Mouse (Mus musculus) embryonic stem cell, embryonic (primary cell): Measurements from ENCODE around the gene Spag17.

Experiments
- CTCF ChIA-PET, 4 experiments: fragments of 300-600 bp in 2 of 4; fragments of 350-600 bp in 2 of 4; sonication (Branson Sonifier 250); formaldehyde crosslinking; loops; one replicate each; lab custom pipeline; 2022; ENCODE audit warnings: inconsistent platforms in 2 of 4; lab: Charles Lee
- POLR2A ChIA-PET, 4 experiments: fragments of 300-600 bp in 2 of 4; fragments of 350-600 bp in 2 of 4; sonication (Branson Sonifier 250); formaldehyde crosslinking; loops; one replicate each; lab custom pipeline; 2022; ENCODE audit warnings: antibody characterized with exemption in 4 of 4, inconsistent platforms in 1 of 4; lab: Charles Lee

Gene Spag17

GRCm38 (mm10) chr3:99954039-99954602 lies 68.9 kb downstream of the Spag17 start:
- POLR2A ChIA-PET, result no interaction called here
- CTCF ChIA-PET, result no interaction called here

- ChIA-PET CTCF (no interaction called here), POLR2A (interaction anchor here in 2 of 4 experiments (0.6 kb wide), 2 partner anchors 97 to 743 kb away, joined by 3 read pairs; no protein-coding TSS in a partner anchor)
Observed at GRCm38 (mm10) chr3:99956517-99956916, 71.3 kb downstream of the Spag17 start.

- ChIA-PET POLR2A (no interaction called here), CTCF (no interaction called here)
Observed at GRCm38 (mm10) chr3:99959805-99960485, 74.7 kb downstream of the Spag17 start.

GRCm38 (mm10) chr3:99964345-99964744 lies 79.1 kb downstream of the Spag17 start:
- ChIA-PET CTCF (no interaction called here), POLR2A (no interaction called here)

- ChIA-PET POLR2A (no interaction called here), CTCF (no interaction called here)
Observed at GRCm38 (mm10) chr3:99965863-99966262, 80.7 kb downstream of the Spag17 start.

GRCm38 (mm10) chr3:99966285-99966684 lies 81.1 kb downstream of the Spag17 start:
- POLR2A ChIA-PET, result no interaction called here
- CTCF ChIA-PET, result no interaction called here

GRCm38 (mm10) chr3:99970766-99971165 lies 85.6 kb downstream of the Spag17 start:
- ChIA-PET CTCF (no interaction called here), POLR2A (no interaction called here)

- CTCF ChIA-PET, result no interaction called here
- POLR2A ChIA-PET, result no interaction called here
Observed at GRCm38 (mm10) chr3:99981046-99981445, 95.8 kb downstream of the Spag17 start.

GRCm38 (mm10) chr3:100004676-100005075 lies 119.5 kb downstream of the Spag17 start:
- POLR2A ChIA-PET, result no interaction called here
- CTCF ChIA-PET, result no interaction called here

GRCm38 (mm10) chr3:100009807-100010206 lies 124.6 kb downstream of the Spag17 start:
- POLR2A ChIA-PET, result no interaction called here
- CTCF ChIA-PET, result no interaction called here

- ChIA-PET CTCF (no interaction called here), POLR2A (no interaction called here)
Observed at GRCm38 (mm10) chr3:100014110-100014509, 128.9 kb downstream of the Spag17 start.

- ChIA-PET CTCF (interaction anchor here in 1 of 4 experiments (0.7 to 1.0 kb wide), 2 partner anchors 172 to 330 kb away, joined by 3 to 9 read pairs; no protein-coding TSS in a partner anchor), POLR2A (no interaction called here)
Observed at GRCm38 (mm10) chr3:100031291-100031690, 146.1 kb downstream of the Spag17 start.

GRCm38 (mm10) chr3:100032969-100033368 lies 147.8 kb downstream of the Spag17 start:
- CTCF ChIA-PET, result no interaction called here
- POLR2A ChIA-PET, result interaction anchor here in 1 of 4 experiments (0.6 kb wide), 1 partner anchor 1306 kb away, joined by 4 read pairs; no protein-coding TSS in a partner anchor

- ChIA-PET CTCF (no interaction called here), POLR2A (interaction anchor here in 1 of 4 experiments (0.7 kb wide), 2 partner anchors 10 to 324 kb away, joined by 3 read pairs; no protein-coding TSS in a partner anchor)
Observed at GRCm38 (mm10) chr3:100034366-100034956, 149.3 kb downstream of the Spag17 start.

- CTCF ChIA-PET, result no interaction called here
- POLR2A ChIA-PET, result interaction anchor here in 1 of 4 experiments (0.7 kb wide), 1 partner anchor 9 kb away, joined by 3 read pairs; no protein-coding TSS in a partner anchor
Observed at GRCm38 (mm10) chr3:100035097-100035496, 149.9 kb downstream of the Spag17 start.

- ChIA-PET CTCF (no interaction called here), POLR2A (no interaction called here)
Observed at GRCm38 (mm10) chr3:100036846-100037245, 151.6 kb downstream of the Spag17 start.

GRCm38 (mm10) chr3:100074406-100074805 lies 189.2 kb downstream of the Spag17 start:
- ChIA-PET POLR2A (no interaction called here), CTCF (no interaction called here)

GRCm38 (mm10) chr3:100102386-100103092 lies 217.3 kb downstream of the Spag17 start:
- CTCF ChIA-PET, result no interaction called here

GRCm38 (mm10) chr3:100106736-100107135 lies 221.5 kb downstream of the Spag17 start:
- ChIA-PET POLR2A (no interaction called here), CTCF (no interaction called here)

More at GRCm38 (mm10) chr3:100102386-100103092, 217.3 kb downstream of the Spag17 start:
- POLR2A ChIA-PET, result interaction anchor here in 1 of 4 experiments (0.6 kb wide), 1 partner anchor 74 kb away, joined by 6 read pairs; no protein-coding TSS in a partner anchor

GRCm38 (mm10) chr3:100118681-100119080 lies 233.5 kb downstream of the Spag17 start:
- ChIA-PET CTCF (no interaction called here), POLR2A (no interaction called here)
